Mouse (Mus musculus): ENCODE data around the gene Ralgds. TPM values are rescaled to one million over a fixed set of nuclear protein-coding genes. Genes with fewer than 3 reads are reported as not detected.

The Ralgds gene
- total RNA-seq, 1 experiment from 2014 or later: 45.3 TPM

- peak; percentile 78 for ATAC-seq (ENCODE audit: extremely low read depth, insufficient number of reproducible peaks, low FRiP score, poor library complexity, severe bottlenecking)
Measured at GRCm38 (mm10) chr2:28592809-28593208, 79.9 kb downstream of the Ralgds start.

- no peak for ATAC-seq (ENCODE audit: extremely low read depth, insufficient number of reproducible peaks, low FRiP score, poor library complexity, severe bottlenecking)
Measured at GRCm38 (mm10) chr2:28596021-28596420, 83.1 kb downstream of the Ralgds start.

GRCm38 (mm10) chr2:28596998-28597397 lies 84.1 kb downstream of the Ralgds start:
- ATAC-seq (ENCODE audit: extremely low read depth, insufficient number of reproducible peaks, low FRiP score, poor library complexity, severe bottlenecking): no peak

- ATAC-seq (ENCODE audit: extremely low read depth, insufficient number of reproducible peaks, low FRiP score, poor library complexity, severe bottlenecking): no peak
Measured at GRCm38 (mm10) chr2:28597733-28598547, 85.0 kb downstream of the Ralgds start.

- ATAC-seq (ENCODE audit: extremely low read depth, insufficient number of reproducible peaks, low FRiP score, poor library complexity, severe bottlenecking): no peak
Measured at GRCm38 (mm10) chr2:28598692-28599568, 86.0 kb downstream of the Ralgds start.

- ATAC-seq (ENCODE audit: extremely low read depth, insufficient number of reproducible peaks, low FRiP score, poor library complexity, severe bottlenecking): no peak
Measured at GRCm38 (mm10) chr2:28599569-28599900, 86.6 kb downstream of the Ralgds start.

GRCm38 (mm10) chr2:28601720-28602590 lies 89.0 kb downstream of the Ralgds start:
- no peak for ATAC-seq (ENCODE audit: extremely low read depth, insufficient number of reproducible peaks, low FRiP score, poor library complexity, severe bottlenecking)

Other genes with a start within 250 kb of the Ralgds start
- gene Ppp1r26, start 66.3 kb upstream of the Ralgds start, total RNA-seq (2017): not detected in 2 replicates
- gene 1700007K13Rik, start 46.8 kb upstream of the Ralgds start, total RNA-seq (2017): not detected in 2 replicates
- 6.8 and 10.7 TPM in 2 replicates for gene Mrps2, start 45.1 kb upstream of the Ralgds start, total RNA-seq (2017)
- not detected in 2 replicates for gene Gbgt1, start 16.2 kb upstream of the Ralgds start, total RNA-seq (2017)
- not detected in 2 replicates for gene Gm10134, start 7.0 kb upstream of the Ralgds start, total RNA-seq (2017)
- gene Cel, start 50.3 kb downstream of the Ralgds start, total RNA-seq (2017): not detected in 2 replicates
- gene Gtf3c5, start 70.6 kb downstream of the Ralgds start, total RNA-seq (2017): 9.5 and 10.4 TPM in 2 replicates
- 0.35 and 0.98 TPM in 2 replicates for gene Gfi1b, start 108.9 kb downstream of the Ralgds start, total RNA-seq (2017)
- 32.5 and 32.9 TPM in 2 replicates for gene Tsc1, start 128.1 kb downstream of the Ralgds start, total RNA-seq (2017)
- 0.98 TPM in 1 of 2 replicates, not detected in the other for gene Spaca9, start 186.6 kb downstream of the Ralgds start, total RNA-seq (2017)
- 1.4 TPM in 1 of 2 replicates, not detected in the other for gene Ak8, start 187.0 kb downstream of the Ralgds start, total RNA-seq (2017)

Measured in neutrophil, adult 5-6 weeks (primary cell).